Mouse (Mus musculus): ENCODE measurements around the gene Aig1. TPM values are rescaled to one million over a fixed set of nuclear protein-coding genes. Genes with fewer than 3 reads are reported as not detected.

Aig1 gene
- total and polyA plus RNA-seq, 2 experiments from 2014 or later, result 98.2 to 129 TPM

GRCm38 (mm10) chr10:13849205-13849604 lies 19.6 kb downstream of the Aig1 start:
- no peak for TF ChIP-seq CTCF (IDR thresholded peaks at IDR 0.05; ENCODE audit: low read depth)
- ATAC-seq, result no peak
- Histone ChIP-seq H3K4me2 (ENCODE audit: low read depth) (no peak overlapping the region), H3K9me3 (ENCODE audit: low read length) (no peaks in the 10 kb centered on the region), H3K36me3 (ENCODE audit: insufficient read depth) (no peaks in the 10 kb centered on the region; the same call in 1 of the 2 replicates), H3K27ac (ENCODE audit: low read depth, low read length) (no peak overlapping the region), H3K4me3 (ENCODE audit: low read depth, low read length) (no peak overlapping the region), H3K9ac (no peak overlapping the region), H3K4me1 (ENCODE audit: insufficient read depth) (no peaks in the 10 kb centered on the region), H3K27me3 (ENCODE audit: insufficient read depth, low read length) (no peaks in the 10 kb centered on the region)
- 31% methylated on average over 2 of the region's 2 CpGs for WGBS
- no peak for DNase-seq

GRCm38 (mm10) chr10:13844864-13845263 lies 23.9 kb downstream of the Aig1 start:
- 88% methylated on average over 4 of the region's 4 CpGs for WGBS
- H3K4me2 ChIP-seq (ENCODE audit: low read depth), result no peak overlapping the region
- no peaks in the 10 kb centered on the region for H3K27me3 ChIP-seq (ENCODE audit: insufficient read depth, low read length)
- H3K9me3 ChIP-seq (ENCODE audit: low read length), result no peaks in the 10 kb centered on the region
- DNase-seq (no peak), ATAC-seq (no peak)
- TF ChIP-seq CTCF (IDR thresholded peaks at IDR 0.05; ENCODE audit: low read depth), result no peak
- no peak overlapping the region for H3K9ac ChIP-seq
- no peaks in the 10 kb centered on the region for H3K36me3 ChIP-seq (ENCODE audit: insufficient read depth)
- no peak overlapping the region for H3K27ac ChIP-seq (ENCODE audit: low read depth, low read length)
- H3K4me1 ChIP-seq (ENCODE audit: insufficient read depth), result no peaks in the 10 kb centered on the region
- no peak overlapping the region for H3K4me3 ChIP-seq (ENCODE audit: low read depth, low read length)

GRCm38 (mm10) chr10:13843746-13844145 lies 25.0 kb downstream of the Aig1 start:
- H3K9ac ChIP-seq, result no peak overlapping the region
- H3K9me3 ChIP-seq (ENCODE audit: low read length), result no peaks in the 10 kb centered on the region
- no peak for TF ChIP-seq CTCF (IDR thresholded peaks at IDR 0.05; ENCODE audit: low read depth)
- no peak for ATAC-seq
- H3K4me3 ChIP-seq (ENCODE audit: low read depth, low read length), result no peak overlapping the region
- no peak for DNase-seq
- WGBS, result 35% methylated on average over 3 of the region's 3 CpGs
- H3K4me2 ChIP-seq (ENCODE audit: low read depth), result no peak overlapping the region
- H3K27me3 ChIP-seq (ENCODE audit: insufficient read depth, low read length), result no peaks in the 10 kb centered on the region
- no peaks in the 10 kb centered on the region for H3K36me3 ChIP-seq (ENCODE audit: insufficient read depth)
- no peak overlapping the region for H3K27ac ChIP-seq (ENCODE audit: low read depth, low read length)
- no peaks in the 10 kb centered on the region for H3K4me1 ChIP-seq (ENCODE audit: insufficient read depth)

- DNase-seq (no peak), ATAC-seq (no peak)
- Histone ChIP-seq H3K36me3 (ENCODE audit: insufficient read depth) (no peaks in the 10 kb centered on the region), H3K27me3 (ENCODE audit: insufficient read depth, low read length) (no peaks in the 10 kb centered on the region), H3K9ac (no peak overlapping the region), H3K27ac (ENCODE audit: low read depth, low read length) (no peak overlapping the region), H3K9me3 (ENCODE audit: low read length) (no peaks in the 10 kb centered on the region), H3K4me1 (ENCODE audit: insufficient read depth) (no peaks in the 10 kb centered on the region), H3K4me3 (ENCODE audit: low read depth, low read length) (no peak overlapping the region), H3K4me2 (ENCODE audit: low read depth) (no peak overlapping the region)
- 74% methylated on average over 8 of the region's 8 CpGs for WGBS
- no peak for TF ChIP-seq CTCF (IDR thresholded peaks at IDR 0.05; ENCODE audit: low read depth)
Observed at GRCm38 (mm10) chr10:13842855-13843254, 25.9 kb downstream of the Aig1 start.

- ATAC-seq (no peak), DNase-seq (no peak)
- no peak overlapping the region for H3K4me3 ChIP-seq (ENCODE audit: low read depth, low read length)
- TF ChIP-seq CTCF (IDR thresholded peaks at IDR 0.05; ENCODE audit: low read depth), result no peak
- no peaks in the 10 kb centered on the region for H3K9me3 ChIP-seq (ENCODE audit: low read length)
- H3K27ac ChIP-seq (ENCODE audit: low read depth, low read length), result no peak overlapping the region
- no peak overlapping the region for H3K9ac ChIP-seq
- H3K4me1 ChIP-seq (ENCODE audit: insufficient read depth), result no peaks in the 10 kb centered on the region
- WGBS, result 89% methylated on average over 6 of the region's 6 CpGs
- no peaks in the 10 kb centered on the region for H3K36me3 ChIP-seq (ENCODE audit: insufficient read depth)
- no peaks in the 10 kb centered on the region for H3K27me3 ChIP-seq (ENCODE audit: insufficient read depth, low read length)
- H3K4me2 ChIP-seq (ENCODE audit: low read depth), result no peak overlapping the region
Observed at GRCm38 (mm10) chr10:13838511-13839126, 30.2 kb downstream of the Aig1 start.

- ATAC-seq, result no peak
- no peak for DNase-seq
- Histone ChIP-seq H3K4me1 (ENCODE audit: insufficient read depth) (no peaks in the 10 kb centered on the region), H3K9ac (no peak overlapping the region), H3K4me2 (ENCODE audit: low read depth) (no peak overlapping the region), H3K27me3 (ENCODE audit: insufficient read depth, low read length) (no peaks in the 10 kb centered on the region), H3K9me3 (ENCODE audit: low read length) (no peaks in the 10 kb centered on the region), H3K27ac (ENCODE audit: low read depth, low read length) (no peak overlapping the region), H3K36me3 (ENCODE audit: insufficient read depth) (no peaks in the 10 kb centered on the region), H3K4me3 (ENCODE audit: low read depth, low read length) (no peak overlapping the region)
- 84% methylated on average over 21 of the region's 21 CpGs for WGBS
- TF ChIP-seq CTCF (IDR thresholded peaks at IDR 0.05; ENCODE audit: low read depth), result no peak
Observed at GRCm38 (mm10) chr10:13837709-13838456, 30.9 kb downstream of the Aig1 start.

- DNase-seq (no peak), ATAC-seq (no peak)
- Histone ChIP-seq H3K4me2 (ENCODE audit: low read depth) (no peak overlapping the region), H3K9me3 (ENCODE audit: low read length) (no peaks in the 10 kb centered on the region), H3K4me1 (ENCODE audit: insufficient read depth) (no peaks in the 10 kb centered on the region), H3K27ac (ENCODE audit: low read depth, low read length) (no peak overlapping the region), H3K27me3 (ENCODE audit: insufficient read depth, low read length) (no peaks in the 10 kb centered on the region), H3K9ac (no peak overlapping the region), H3K4me3 (ENCODE audit: low read depth, low read length) (no peak overlapping the region), H3K36me3 (ENCODE audit: insufficient read depth) (no peaks in the 10 kb centered on the region)
- WGBS, result 73% methylated on average over 9 of the region's 9 CpGs
- no peak for TF ChIP-seq CTCF (IDR thresholded peaks at IDR 0.05; ENCODE audit: low read depth)
Observed at GRCm38 (mm10) chr10:13836956-13837355, 31.8 kb downstream of the Aig1 start.
